In genomic region chr14:75883873-75884272, GRCm38 (mm10) we compare ENCODE assay signal across 35 mouse cellular contexts.
"Had no signal": no experiment of that assay in that cellular context is flagged by ENCODE, and none has a peak within 500 bp of the region (broad histone marks: within the 10 kb centered on the region; RNA-seq: fewer than 3 reads in every experiment).

No protein-coding gene starts in this region.

- H3K4me2 ChIP-seq: heart, embryonic 11.5 days; heart, embryonic 12.5 days; heart, embryonic 13.5 days; heart, embryonic 15.5 days; hindbrain, embryonic 12.5 days; hindbrain, embryonic 13.5 days; hindbrain, embryonic 14.5 days; hindbrain, embryonic 15.5 days; intestine, embryonic 15.5 days; kidney, embryonic 15.5 days had no signal

- H3K4me1 ChIP-seq: intestine, embryonic 15.5 days had no signal

- H3K27me3 ChIP-seq: heart, embryonic 12.5 days; heart, embryonic 13.5 days; heart, embryonic 15.5 days; hindbrain, embryonic 12.5 days; hindbrain, embryonic 13.5 days; hindbrain, embryonic 15.5 days; intestine, embryonic 15.5 days; kidney, embryonic 15.5 days had no signal

- H3K27ac ChIP-seq: heart, embryonic 13.5 days; heart, embryonic 15.5 days; hindbrain, embryonic 10.5 days; hindbrain, embryonic 12.5 days; hindbrain, embryonic 13.5 days; hindbrain, embryonic 14.5 days; hindbrain, embryonic 15.5 days; hindbrain, postnatal 0 days; intestine, embryonic 15.5 days; kidney, embryonic 15.5 days; kidney, postnatal 0 days; layer of hippocampus, adult 2 months; left cerebral cortex, adult 2 months had no signal

- H3K36me3 ChIP-seq: heart, embryonic 12.5 days; heart, embryonic 13.5 days; heart, embryonic 15.5 days; hindbrain, embryonic 10.5 days; hindbrain, embryonic 12.5 days; hindbrain, embryonic 13.5 days; hindbrain, embryonic 15.5 days; intestine, embryonic 15.5 days; kidney, embryonic 15.5 days had no signal

- H3K4me3 ChIP-seq: heart, embryonic 12.5 days; heart, embryonic 13.5 days; heart, embryonic 15.5 days; hindbrain, embryonic 10.5 days; hindbrain, embryonic 12.5 days; hindbrain, embryonic 13.5 days; hindbrain, embryonic 15.5 days; intestine, embryonic 15.5 days; kidney, embryonic 15.5 days; layer of hippocampus, adult 2 months; left cerebral cortex, adult 2 months had no signal

- H3K9ac ChIP-seq: heart, embryonic 12.5 days; heart, embryonic 13.5 days; heart, embryonic 15.5 days; hindbrain, embryonic 12.5 days; hindbrain, embryonic 13.5 days; hindbrain, embryonic 14.5 days; hindbrain, embryonic 15.5 days; intestine, embryonic 15.5 days; kidney, embryonic 15.5 days had no signal

- H3K9me3 ChIP-seq: heart, embryonic 12.5 days; heart, embryonic 13.5 days; heart, embryonic 15.5 days; hindbrain, embryonic 10.5 days; hindbrain, embryonic 12.5 days; hindbrain, embryonic 13.5 days; hindbrain, embryonic 15.5 days; intestine, embryonic 15.5 days; kidney, embryonic 15.5 days had no signal

- DNase-seq: heart, postnatal 10 days; heart, postnatal 14 days; heart, postnatal 36 days; heart, postnatal 4 days; kidney, adult 11 months; kidney, adult 18-20 months; kidney, adult 2 months; kidney, adult 8-10 months; kidney, adult 9 months; kidney, postnatal 10 days; kidney, postnatal 14 days; kidney, postnatal 25 days; kidney, postnatal 36 days; kidney, postnatal 4 days; layer of hippocampus, adult 9-11 months; layer of hippocampus, postnatal 36 days had no signal

- ATAC-seq: hindbrain, embryonic 16.5 days; hindbrain, postnatal 0 days; inflammation-experienced regulatory T-cells, adult 6 months; intestine, embryonic 15.5 days; intestine, embryonic 16.5 days; intestine, postnatal 0 days had no signal
